Mouse (Mus musculus): ENCODE data around the gene Dock8.

- TF ChIP-seq POLR2A (IDR thresholded peaks at IDR 0.05; ENCODE audit: insufficient read length, low read depth) (no peak), MAX (IDR thresholded peaks at IDR 0.05; ENCODE audit: low read depth) (no peak), SRF (IDR thresholded peaks at IDR 0.05; ENCODE audit: control insufficient read depth, insufficient read length, low read depth) (no peak), POLR2AphosphoS2 (IDR thresholded peaks at IDR 0.05; ENCODE audit: insufficient read length, low read depth) (no peak), USF1 (IDR thresholded peaks at IDR 0.05; ENCODE audit: low read depth) (no peak), E2F4 (IDR thresholded peaks at IDR 0.05; ENCODE audit: insufficient read depth) (no peak), MYOG (IDR thresholded peaks at IDR 0.05; ENCODE audit: control insufficient read depth in 1 of 3, insufficient read depth in 1 of 3, insufficient read length in 2 of 3, low read depth in 2 of 3) (no peak), MYOD1 (IDR thresholded peaks at IDR 0.05; ENCODE audit: control insufficient read depth in 1 of 3, insufficient read length in 2 of 3, low read depth in 2 of 3) (no peak)
These were observed 138.8 kb downstream of the Dock8 start for GRCm38 (mm10) chr19:25137907-25138820.

All from myocyte (in vitro differentiated cells).